Mouse (Mus musculus) CD4-positive naive resting alpha-beta T cell, adult 76 days (primary cell): Measurements from ENCODE around the gene Lrrc55. TPM values are rescaled to one million over a fixed set of nuclear protein-coding genes. Genes with fewer than 3 reads are reported as not detected.

Experiments used
- total RNA-seq: library from RNA; stranded (reverse); gene quantifications from one replicate; pipeline ENCODE4 v1.2.4, GENCODE M21; 2023

The Lrrc55 gene
- total RNA-seq: not detected

DNA sequence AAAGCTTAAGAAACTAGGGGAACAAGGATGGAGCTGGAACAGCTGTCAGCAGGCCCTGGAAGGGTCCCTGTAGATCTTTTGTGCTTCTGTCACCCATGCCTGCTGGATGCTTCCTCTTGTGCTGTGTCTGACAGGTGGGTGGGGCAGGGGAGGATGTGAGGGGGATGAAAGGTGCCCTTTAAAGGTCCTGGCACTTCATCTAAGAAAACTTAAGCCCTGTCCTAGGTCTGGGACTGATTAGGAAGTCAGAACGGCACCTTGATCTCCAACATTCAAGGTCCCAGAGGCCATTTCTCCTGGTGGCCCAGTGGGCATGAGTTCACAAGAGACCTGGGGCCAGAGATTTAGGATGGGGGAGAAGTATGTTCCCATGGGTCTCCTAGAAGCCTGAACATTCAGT, at the start of gene Lrrc55:
TSS of gene Lrrc55 (minus strand) at position 297 of the 400 bp plus-strand sequence.

DNA sequence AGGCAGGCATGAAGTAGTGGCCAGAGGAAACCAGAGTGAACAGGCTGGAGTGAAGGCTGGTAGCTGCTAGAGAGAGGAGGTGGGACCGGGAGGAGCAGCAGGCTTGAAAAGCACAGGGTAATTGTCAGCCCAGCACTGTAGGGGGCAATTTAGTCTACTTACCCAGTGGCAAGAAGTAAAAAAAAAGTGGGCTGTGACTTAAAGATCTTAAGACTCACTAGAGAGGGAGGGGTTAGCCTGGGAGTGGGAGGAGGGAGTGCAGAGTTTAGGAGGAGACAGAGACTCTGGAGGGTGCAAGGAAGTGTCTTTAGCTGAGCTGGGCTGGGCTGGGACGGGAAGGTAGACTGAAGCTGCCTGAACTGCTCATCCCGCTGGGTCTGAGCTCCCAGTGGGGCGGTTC, 60.9 kb downstream of the Lrrc55 start, which contains the start of gene Aplnr:
TSS of gene Aplnr (plus strand) at position 137 of the 400 bp plus-strand sequence.

Other genes starting within 250 kb of the Lrrc55 start
- gene Prg2, start 216.7 kb downstream of the Lrrc55 start, total RNA-seq: 3.1 TPM
- not detected for gene Prg3, start 209.0 kb downstream of the Lrrc55 start, total RNA-seq
- gene Ssrp1, start 160.0 kb downstream of the Lrrc55 start, total RNA-seq: 161 TPM
- gene P2rx3, start 159.7 kb downstream of the Lrrc55 start, total RNA-seq: 0.88 TPM
- gene Tnks1bp1, start 149.2 kb downstream of the Lrrc55 start, total RNA-seq: 29.9 TPM
- gene Aplnr, start 61.0 kb downstream of the Lrrc55 start, total RNA-seq: not detected
- gene Olfr987, start 142.1 kb upstream of the Lrrc55 start, total RNA-seq: not detected
- not detected for gene Olfr988, start 166.0 kb upstream of the Lrrc55 start, total RNA-seq
- gene Olfr992, start 212.3 kb upstream of the Lrrc55 start, total RNA-seq: not detected
- gene Olfr993, start 217.7 kb upstream of the Lrrc55 start, total RNA-seq: not detected
- not detected for gene Olfr994, start 239.3 kb upstream of the Lrrc55 start, total RNA-seq
- gene Olfr995, start 246.4 kb upstream of the Lrrc55 start, total RNA-seq: not detected